Mouse (Mus musculus): ENCODE measurements around the gene Olfr723.
"Not testable (repeated sequence)": the region's sequence is repeated elsewhere in the genome, so short reads cannot be mapped to it uniquely, and the experiment has no call there.

The Olfr723 gene

DNA sequence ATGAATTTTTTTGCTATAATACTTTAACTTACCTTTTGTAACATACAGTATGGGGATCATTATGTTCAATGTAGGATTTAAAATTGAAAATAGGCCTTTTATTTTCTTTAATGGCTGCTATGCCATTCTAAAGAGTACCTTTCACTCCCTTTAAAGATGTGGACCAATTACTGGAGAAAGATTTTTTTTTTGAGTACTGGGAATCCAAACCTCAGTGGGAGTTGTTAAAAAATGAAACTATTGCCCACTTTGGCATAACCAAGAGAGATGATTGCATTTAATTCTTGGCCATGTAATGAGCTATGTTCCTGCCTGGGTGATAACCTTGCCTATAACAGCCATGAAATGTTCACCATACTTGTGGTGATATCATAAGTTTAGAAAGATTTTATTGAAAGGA, at the start of gene Olfr723:
Gene Olfr723 (minus strand): TSS at position 101 of the 400 bp plus-strand sequence.
- not testable (repeated sequence) for DNase-seq (ENCODE audit: low read depth)

GRCm38 (mm10) chr14:49963174-49963573, 31.6 kb upstream of the Olfr723 start, which contains the start of gene Olfr724:
Gene Olfr724 (minus strand): TSS chr14:49963274.
- DNase-seq (ENCODE audit: low read depth) = not testable (repeated sequence)

- no peak for DNase-seq (ENCODE audit: low read depth)
Measured at GRCm38 (mm10) chr14:49955890-49956289, 24.3 kb upstream of the Olfr723 start.

- DNase-seq (ENCODE audit: low read depth) = no peak
Measured at GRCm38 (mm10) chr14:49901899-49902298, 29.7 kb downstream of the Olfr723 start, which contains the start of gene Olfr722. Gene Olfr722 (minus strand): TSS chr14:49901999.

All from c-Kit-positive CD71-positive TER-119-negative erythroid progenitor cells, embryonic 14.5 days (primary cell).